Mouse (Mus musculus) heart, postnatal 0 days (tissue): ENCODE results near the gene Mrps6.

Experiments
- CTCF ChIP-seq: IDR thresholded peaks from 2 replicates; pipeline ENCODE4 v1.5.1; 2016; ENCODE audit warnings: antibody characterized with exemption, control low read depth, low read depth
- EP300 ChIP-seq: IDR thresholded peaks from 2 replicates; pipeline ENCODE4 v1.6.1; 2016; ENCODE audit warnings: antibody characterized with exemption, low read depth

DNA sequence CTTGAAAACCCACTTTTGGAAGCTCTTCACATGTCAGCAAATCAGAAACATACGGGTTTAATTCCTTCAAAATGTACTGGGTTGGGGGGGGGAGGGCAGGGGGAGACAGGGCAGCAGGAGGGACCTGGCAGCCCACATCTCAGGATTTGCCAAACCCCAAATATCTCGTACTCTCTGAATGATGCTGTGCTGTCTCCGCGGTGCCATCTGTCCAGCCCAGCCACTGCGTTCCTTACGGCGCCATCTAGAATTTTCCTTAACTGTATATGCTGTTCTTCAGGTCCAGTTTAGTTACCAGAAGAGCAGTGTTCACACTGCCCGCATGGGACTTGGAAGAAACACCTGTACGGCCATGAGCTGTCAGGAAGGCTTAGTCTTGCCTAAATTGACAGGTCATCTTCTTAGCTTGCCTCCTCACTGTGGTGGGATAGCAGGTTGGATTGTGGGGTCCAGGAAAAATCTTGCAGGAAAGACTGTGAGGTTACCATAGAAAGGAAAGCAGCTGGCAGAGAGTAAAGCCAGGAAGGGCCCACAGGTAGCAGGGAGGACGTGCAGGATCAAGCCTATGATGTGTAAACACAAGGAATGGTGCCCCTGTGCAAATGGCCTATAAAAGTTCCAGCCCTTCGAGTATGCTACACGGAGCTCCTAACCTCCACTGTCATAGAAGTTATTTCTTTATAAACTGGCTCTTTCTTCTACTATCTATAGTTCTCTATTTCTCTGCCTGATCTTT is 89.7 kb downstream of the Mrps6 start:
- TF ChIP-seq CTCF = no peak
- TF ChIP-seq EP300 = no peak
